Mouse (Mus musculus): ENCODE results near the gene Olfr1164.

GRCm38 (mm10) chr2:88071730-88072129 lies 22.0 kb downstream of the Olfr1164 start, which contains the start of gene Olfr1163:
- TF ChIP-seq GATA1 (IDR thresholded peaks at IDR 0.05; ENCODE audit: low read length) = no peak
- no peak for TF ChIP-seq TAL1 (IDR thresholded peaks at IDR 0.05; ENCODE audit: low read length)
